Mouse (Mus musculus) megakaryocyte, embryonic 14.5 days (primary cell): ENCODE results near the gene Tnip2.

Experiments used
- FLI1 ChIP-seq: IDR thresholded peaks from 2 replicates; pipeline ENCODE4 v1.6.1; 2012; ENCODE audit warnings: low read length, inconsistent platforms, mixed read lengths
- GATA1 ChIP-seq: IDR thresholded peaks from 3 replicates; pipeline ENCODE4 v1.6.1; 2012; ENCODE audit warnings: mixed read lengths, low read length, inconsistent platforms, borderline replicate concordance

DNA sequence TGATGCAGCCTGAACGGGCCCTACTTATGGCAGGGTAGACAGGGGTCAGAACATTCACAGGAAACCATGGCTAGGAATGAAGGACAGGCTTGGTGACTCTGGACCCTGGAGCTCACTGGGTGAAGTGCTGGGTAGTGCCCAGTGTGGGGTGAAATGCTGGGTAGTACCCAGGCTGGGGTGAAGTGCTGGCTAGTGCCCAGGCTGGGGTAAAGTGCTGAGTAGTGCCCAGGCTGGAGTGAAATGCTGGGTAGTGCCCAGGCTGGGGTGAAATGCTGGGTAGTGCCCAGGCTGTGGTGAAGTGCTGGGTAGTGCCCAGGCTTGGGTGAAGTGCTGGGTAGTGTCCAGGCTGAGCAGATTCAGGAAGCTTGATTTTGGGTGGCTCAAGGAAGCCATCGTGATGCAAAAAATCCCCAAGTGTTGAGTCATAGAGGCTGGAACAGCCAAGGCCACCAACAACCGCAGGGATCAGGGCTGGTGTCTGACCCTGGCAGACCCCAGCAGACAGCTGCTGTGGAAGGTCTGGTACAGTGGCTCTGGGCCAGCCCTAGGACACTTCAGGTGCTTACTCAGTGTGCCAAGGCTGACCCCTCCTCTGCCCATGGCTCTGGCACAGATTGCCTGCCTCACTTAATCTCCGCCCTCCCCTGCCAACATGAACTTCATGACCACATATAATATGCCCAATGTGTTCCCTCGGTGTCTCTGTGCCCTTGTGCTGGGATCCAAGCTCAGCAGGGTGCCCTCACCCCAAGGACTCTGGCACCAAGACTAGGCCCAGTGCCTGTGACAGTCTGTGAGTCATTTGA lies 21.2 kb upstream of the Tnip2 start:
- no peak for TF ChIP-seq GATA1
- TF ChIP-seq FLI1 = no peak
